Mouse (Mus musculus): Measurements from ENCODE around the gene Rbfox1.

The Rbfox1 gene

GRCm38 (mm10) chr16:6963533-6963932 is 1078.4 kb downstream of the Rbfox1 start:
- DNase-seq: peak; percentile 39

- no peak for DNase-seq
Observed at GRCm38 (mm10) chr16:6964720-6965583, 1079.8 kb downstream of the Rbfox1 start.

- no peak for DNase-seq
Observed at GRCm38 (mm10) chr16:6969986-6970385, 1084.8 kb downstream of the Rbfox1 start.

- no peak for DNase-seq
Observed at GRCm38 (mm10) chr16:6976341-6976740, 1091.2 kb downstream of the Rbfox1 start.

- DNase-seq: no peak
Observed at GRCm38 (mm10) chr16:6983947-6984346, 1098.8 kb downstream of the Rbfox1 start.

- DNase-seq: peak; percentile 57
Observed at GRCm38 (mm10) chr16:6986031-6986430, 1100.9 kb downstream of the Rbfox1 start.

GRCm38 (mm10) chr16:6986494-6986893 is 1101.3 kb downstream of the Rbfox1 start:
- no peak for DNase-seq

- DNase-seq: no peak
Observed at GRCm38 (mm10) chr16:6992251-6992650, 1107.1 kb downstream of the Rbfox1 start.

GRCm38 (mm10) chr16:6993180-6993579 is 1108.0 kb downstream of the Rbfox1 start:
- no peak for DNase-seq

GRCm38 (mm10) chr16:6997109-6997508 is 1112.0 kb downstream of the Rbfox1 start:
- DNase-seq: no peak

- DNase-seq: no peak
Observed at GRCm38 (mm10) chr16:6997834-6998233, 1112.7 kb downstream of the Rbfox1 start.

GRCm38 (mm10) chr16:7004565-7004964 is 1119.4 kb downstream of the Rbfox1 start:
- peak; percentile 24 for DNase-seq

GRCm38 (mm10) chr16:7005478-7005877 is 1120.3 kb downstream of the Rbfox1 start:
- peak; percentile 52 for DNase-seq

GRCm38 (mm10) chr16:7017310-7017709 is 1132.2 kb downstream of the Rbfox1 start:
- peak; percentile 78 for DNase-seq

- no peak for DNase-seq
Observed at GRCm38 (mm10) chr16:7034231-7034630, 1149.1 kb downstream of the Rbfox1 start.

- DNase-seq: no peak
Observed at GRCm38 (mm10) chr16:7036566-7036965, 1151.4 kb downstream of the Rbfox1 start.

GRCm38 (mm10) chr16:7036988-7037387 is 1151.8 kb downstream of the Rbfox1 start:
- DNase-seq: no peak

- DNase-seq: no peak
Observed at GRCm38 (mm10) chr16:7038639-7039260, 1153.6 kb downstream of the Rbfox1 start.

- DNase-seq: no peak
Observed at GRCm38 (mm10) chr16:7039404-7040367, 1154.5 kb downstream of the Rbfox1 start.

GRCm38 (mm10) chr16:7040691-7041090 is 1155.5 kb downstream of the Rbfox1 start:
- no peak for DNase-seq

- DNase-seq: no peak
Observed at GRCm38 (mm10) chr16:7047421-7047820, 1162.3 kb downstream of the Rbfox1 start.

- peak; percentile 64 for DNase-seq
Observed at GRCm38 (mm10) chr16:7049162-7049971, 1164.2 kb downstream of the Rbfox1 start.
